Mouse (Mus musculus): ENCODE results near the gene U2af1l4. TPM values are rescaled to one million over a fixed set of nuclear protein-coding genes. Genes with fewer than 3 reads are reported as not detected.

Gene U2af1l4
- polyA plus RNA-seq, 1 experiment = 85.2 TPM

DNA sequence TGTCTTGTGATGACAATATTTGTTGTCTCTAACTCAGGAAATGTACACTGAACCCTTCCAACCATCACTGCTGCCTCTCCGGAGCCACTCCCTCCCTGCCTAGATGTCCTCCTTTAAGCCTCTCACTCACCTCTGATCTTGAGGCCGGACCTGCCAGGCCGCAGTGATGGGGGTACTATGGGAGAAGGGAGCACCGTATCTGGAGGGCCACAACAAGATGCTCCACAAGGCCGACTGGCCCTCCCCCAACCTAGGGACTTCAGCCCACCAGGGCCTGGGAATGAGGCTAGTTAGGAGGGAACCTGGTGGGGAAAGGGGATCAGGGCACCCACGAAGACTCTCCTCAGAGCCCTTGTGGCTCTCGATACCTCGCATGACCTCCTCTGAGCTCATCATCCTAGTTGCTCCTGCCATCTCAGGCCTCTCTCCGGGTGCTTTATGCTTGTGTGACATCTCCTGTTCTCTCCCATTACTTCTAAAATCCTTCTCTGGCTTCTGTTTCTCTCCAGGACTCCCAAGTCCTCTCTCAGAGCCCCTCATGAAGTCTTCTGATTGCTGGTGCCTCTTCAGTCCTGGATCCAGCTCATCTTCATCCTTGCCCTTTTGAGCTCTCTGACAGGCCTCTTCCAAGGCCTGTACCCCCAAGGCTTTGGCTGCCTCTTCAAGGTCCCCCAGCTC is 28.0 kb downstream of the U2af1l4 start:
- TF ChIP-seq GATA1 (IDR thresholded peaks at IDR 0.05; ENCODE audit: low read length) = no peak

DNA sequence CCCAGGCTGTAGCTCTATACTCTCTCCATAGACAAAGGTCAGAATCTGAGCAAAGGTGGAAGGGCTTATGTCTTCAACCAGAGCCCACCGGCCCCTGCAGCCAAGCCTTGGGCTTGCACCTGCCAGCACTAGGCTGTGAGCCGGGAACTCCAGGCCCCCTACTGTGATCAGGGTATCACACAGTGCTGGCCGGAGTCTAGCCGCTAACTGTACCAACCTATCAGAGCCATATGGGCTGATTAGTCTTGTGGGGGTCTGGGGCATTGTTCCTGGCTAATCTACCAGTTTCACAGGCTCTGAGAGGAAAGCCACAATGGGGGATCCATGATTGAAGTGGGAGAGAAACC is 28.5 kb downstream of the U2af1l4 start:
- TF ChIP-seq GATA1 (IDR thresholded peaks at IDR 0.05; ENCODE audit: low read length) = no peak

DNA sequence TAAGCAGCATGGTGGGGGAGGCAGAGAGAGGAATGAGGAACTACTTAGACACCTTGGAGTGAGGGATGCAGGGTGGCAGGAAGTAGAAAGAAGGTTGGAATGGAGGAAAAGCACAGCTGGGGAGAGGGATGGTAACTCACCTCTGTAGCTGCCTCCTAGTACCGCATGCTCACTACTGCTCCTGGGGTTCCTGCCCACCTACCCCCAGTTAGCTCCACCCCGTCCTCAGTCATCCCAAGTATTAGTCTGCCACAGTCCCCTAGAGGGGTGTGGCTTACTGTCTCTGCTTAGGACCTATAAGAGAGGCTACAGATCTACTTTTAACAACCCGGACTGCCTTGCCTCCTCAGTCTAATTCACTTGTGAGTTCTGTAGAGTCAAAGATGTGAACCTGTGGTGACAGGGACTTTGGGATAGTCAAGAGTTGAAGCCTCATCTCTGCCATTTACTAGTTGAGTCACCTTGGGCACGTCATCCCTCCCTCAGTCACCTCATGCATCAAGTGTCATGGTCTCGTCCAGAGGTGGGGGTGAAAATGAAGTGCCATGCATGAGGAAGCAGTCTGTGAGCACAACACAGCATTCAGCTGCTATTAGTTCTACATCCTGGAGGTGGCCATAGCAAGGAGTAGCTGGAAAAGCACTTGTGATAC is 29.8 kb downstream of the U2af1l4 start:
- no peak for TF ChIP-seq GATA1 (IDR thresholded peaks at IDR 0.05; ENCODE audit: low read length)

DNA sequence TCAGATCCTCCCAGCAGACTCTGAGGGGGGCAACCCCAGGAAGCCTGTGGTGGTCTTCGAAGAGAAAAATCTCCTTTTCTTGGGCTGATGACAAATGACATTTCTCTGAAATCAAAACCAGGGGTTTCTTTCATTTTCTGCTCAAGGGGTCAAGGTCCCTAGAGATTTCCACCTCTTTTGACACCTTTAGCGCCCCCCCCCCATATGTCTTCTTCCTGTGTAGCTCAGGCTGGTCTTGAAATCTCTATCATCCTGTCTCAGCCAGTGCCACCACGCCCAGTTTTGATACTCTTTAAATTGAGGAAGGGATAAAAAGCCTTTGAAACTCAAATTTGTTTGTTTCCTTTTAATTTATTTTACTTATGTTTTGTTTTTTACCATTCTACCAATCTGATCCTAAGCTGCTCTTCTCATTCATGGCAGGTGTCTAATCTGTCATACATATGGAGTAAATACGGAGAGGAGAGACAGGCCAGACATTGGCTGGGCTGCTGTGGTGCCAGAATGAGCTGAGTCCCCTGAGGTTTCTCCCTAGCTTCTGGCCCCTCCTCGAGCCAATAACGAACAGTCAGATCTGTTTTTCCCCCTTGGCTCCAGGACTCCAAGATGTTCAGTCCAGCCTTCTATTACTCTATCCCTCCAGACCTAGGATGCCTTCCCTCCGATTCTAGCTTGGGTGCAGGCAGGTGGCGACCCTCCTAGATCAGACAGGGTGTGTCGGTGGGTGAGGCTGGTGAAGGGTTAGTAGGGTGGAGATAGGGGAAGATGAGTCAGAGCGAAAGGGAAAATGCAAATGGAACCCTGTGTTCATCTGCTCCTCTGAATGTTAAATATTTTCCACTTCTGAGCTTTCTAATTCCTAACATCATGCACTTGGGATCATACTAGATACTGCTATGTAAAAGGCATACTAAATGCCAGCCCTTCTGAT is 30.7 kb downstream of the U2af1l4 start:
- TF ChIP-seq GATA1 (IDR thresholded peaks at IDR 0.05; ENCODE audit: low read length) = no peak

DNA sequence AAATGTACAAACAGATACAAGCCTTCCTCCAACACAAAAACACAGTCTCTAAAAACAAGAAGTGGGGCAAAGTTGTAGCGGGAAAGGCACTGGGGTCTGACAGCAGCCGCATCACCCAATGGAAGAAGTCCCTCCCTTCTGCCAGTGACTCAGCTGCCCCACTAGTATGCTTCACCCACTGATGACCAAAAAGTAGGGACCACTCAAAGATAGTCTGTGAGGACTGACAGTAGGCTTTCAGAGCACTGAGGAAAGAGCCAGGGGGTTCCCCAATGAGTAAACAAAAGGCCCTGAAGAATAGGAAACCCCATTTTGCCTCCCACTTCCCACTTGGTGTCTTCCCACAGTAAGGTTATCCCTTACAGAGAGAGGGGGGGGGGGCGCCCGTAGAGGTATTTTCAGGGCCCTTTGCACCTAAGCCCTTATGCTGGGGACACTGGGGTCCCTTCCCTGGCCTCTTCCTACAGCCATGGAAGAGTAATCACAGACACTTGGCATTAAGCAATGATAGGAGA is 31.5 kb downstream of the U2af1l4 start:
- TF ChIP-seq GATA1 (IDR thresholded peaks at IDR 0.05; ENCODE audit: low read length) = no peak

DNA sequence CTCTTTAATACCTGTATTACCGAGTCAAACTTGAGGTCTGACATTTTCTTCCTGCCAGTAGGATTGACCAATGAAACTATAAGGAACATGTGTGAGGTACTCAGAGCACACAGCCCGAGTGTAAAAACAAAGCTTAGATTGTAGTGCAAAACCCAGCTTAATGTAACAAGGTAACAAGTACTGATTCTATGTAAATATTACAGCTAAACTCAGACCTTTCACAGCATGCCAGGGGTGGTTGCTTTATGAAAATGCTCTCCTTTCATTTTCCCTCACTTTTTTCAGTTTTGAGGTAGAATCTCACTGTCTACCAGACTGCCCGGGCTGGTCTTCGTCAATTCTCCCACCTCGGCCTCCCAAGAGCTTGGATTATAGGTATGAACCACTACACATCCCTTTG is 33.0 kb downstream of the U2af1l4 start:
- no peak for TF ChIP-seq GATA1 (IDR thresholded peaks at IDR 0.05; ENCODE audit: low read length)

DNA sequence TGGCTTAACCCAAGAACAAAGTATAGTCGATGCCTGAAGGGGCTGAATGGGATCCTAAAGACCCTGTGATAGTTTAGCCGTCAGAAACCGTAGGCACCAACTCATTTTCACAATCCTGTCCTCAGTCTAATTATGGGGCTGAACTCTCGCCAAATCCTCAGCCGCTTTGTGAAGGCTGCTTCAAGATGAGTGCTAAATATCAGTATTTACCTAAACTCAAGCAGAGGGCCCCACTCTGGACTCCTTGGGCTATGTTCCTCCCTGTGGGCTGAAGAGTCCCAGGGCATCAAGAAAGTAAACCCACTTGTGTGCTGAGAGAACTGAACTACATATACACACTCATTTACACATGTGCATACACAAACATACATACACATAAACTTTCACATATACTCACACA is 33.7 kb downstream of the U2af1l4 start:
- TF ChIP-seq GATA1 (IDR thresholded peaks at IDR 0.05; ENCODE audit: low read length) = no peak

DNA sequence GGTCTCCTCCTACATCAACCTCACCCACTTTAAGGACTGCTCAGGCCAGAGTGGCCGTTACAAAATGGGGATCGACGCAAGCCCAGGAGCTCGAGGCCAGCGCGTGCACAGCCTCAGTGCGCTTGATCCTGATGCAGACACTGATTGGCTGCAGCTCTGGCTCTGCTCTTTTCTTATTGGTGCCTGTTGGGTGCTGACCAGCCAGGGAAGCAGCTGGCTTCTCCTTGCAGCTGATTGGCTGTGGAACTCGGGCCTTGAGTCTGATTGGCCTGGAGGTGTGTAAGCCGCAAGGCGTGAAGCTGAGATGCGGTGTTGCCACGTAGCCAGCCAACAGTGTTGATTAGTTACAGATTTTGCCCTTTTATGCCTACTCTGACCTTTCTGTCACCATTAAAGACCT is 35.7 kb downstream of the U2af1l4 start, which contains the start of gene Zbtb32:
Gene Zbtb32 (minus strand): TSS at position 124 of the 400 bp plus-strand sequence.
- no peak for TF ChIP-seq GATA1 (IDR thresholded peaks at IDR 0.05; ENCODE audit: low read length)

DNA sequence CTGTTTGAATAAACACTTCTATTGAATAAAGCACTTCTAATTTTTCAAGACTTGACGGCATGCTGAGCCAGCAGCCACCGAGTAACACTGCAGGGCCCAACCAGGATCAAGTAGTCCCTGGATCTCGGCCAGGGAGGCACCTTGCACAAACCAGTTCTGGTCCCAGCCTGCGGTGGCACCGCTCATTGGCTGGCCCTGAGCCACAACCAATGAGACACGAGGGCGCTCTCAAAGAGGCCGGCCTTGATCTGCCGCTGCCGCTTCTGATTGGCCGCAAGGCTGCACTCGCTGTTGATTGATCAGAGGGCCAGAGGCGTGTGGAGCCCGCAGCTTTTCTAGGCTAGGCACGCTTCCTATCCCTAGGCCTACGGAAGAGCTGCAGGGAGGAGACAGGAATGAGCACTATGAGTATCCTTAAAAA is 36.8 kb downstream of the U2af1l4 start:
- TF ChIP-seq GATA1 (IDR thresholded peaks at IDR 0.05; ENCODE audit: low read length) = no peak

DNA sequence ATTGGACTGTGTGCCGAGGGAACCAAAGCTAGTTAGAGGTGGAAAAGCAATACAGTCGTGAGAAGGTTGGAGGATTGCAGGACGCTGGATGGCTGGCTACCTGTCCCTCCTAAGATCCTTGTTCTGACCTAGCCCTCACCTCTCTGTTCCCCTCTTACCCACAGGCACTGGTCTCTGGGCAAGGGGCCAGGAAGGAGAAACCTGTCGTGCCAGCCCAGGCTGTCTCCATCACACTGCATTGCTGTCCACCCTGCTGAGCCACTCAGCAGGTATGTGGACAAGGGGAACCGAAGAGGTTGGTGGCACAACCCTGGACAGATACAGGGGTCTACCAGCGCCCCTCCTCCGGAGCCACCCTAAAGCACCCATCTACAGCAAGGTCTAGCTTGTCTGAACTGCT is 37.5 kb downstream of the U2af1l4 start:
- TF ChIP-seq GATA1 (IDR thresholded peaks at IDR 0.05; ENCODE audit: low read length) = no peak

DNA sequence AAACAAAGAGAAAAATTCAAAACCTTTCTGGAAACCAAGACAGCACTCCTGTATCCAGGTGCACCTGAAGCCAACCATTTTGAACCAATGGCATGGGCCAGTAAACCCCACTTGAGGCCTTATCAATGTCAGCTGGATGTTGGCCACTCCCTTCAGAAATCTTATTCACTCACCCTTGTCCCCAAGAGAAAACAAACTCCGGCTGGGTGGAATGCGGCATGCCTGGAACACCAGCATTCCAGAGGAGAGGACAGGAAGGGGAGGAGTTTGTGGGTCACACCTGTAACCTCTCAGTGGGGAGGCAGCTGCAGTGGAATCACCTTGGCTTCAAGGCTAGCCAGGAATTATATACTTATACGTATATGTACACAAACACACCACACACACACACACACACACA is 39.5 kb downstream of the U2af1l4 start:
- no peak for TF ChIP-seq GATA1 (IDR thresholded peaks at IDR 0.05; ENCODE audit: low read length)

DNA sequence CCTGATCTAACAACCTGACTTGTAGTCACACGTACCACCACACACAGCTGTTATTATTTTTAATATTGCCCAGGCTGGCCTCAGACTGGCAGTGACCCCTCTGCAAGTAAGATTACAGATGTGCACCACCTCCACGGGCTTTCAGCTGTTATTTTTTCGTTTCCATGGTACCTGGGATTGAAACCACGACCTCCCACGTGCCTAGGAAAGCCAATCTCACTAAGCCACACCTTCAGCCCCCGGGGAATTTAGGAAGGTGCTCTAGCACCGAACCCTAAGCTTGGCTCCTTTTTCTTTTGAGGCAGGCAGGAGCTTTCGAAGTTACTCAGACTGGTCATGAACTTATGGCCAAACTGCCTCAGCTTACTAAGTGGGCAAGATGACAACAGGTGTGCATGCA is 41.3 kb downstream of the U2af1l4 start:
- TF ChIP-seq GATA1 (IDR thresholded peaks at IDR 0.05; ENCODE audit: low read length) = no peak

DNA sequence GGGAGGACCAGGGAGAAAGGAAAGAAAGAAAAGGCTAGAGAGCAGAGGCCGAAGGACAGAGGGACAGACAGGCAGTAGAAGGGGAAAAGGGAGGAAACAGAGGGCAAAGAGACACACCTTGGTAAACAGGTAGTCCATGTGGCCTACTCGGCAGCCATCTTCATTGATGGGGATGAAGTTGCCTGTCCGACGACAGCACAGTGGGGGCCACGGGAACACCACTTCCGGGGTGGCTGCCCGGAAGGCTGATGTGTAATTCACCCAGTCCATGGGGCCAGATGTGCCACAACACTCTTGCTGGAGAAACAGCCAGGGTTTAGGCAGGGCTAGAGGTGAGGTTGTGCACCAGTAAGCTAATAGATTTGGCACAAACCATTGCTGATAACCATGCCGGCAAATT is 41.8 kb downstream of the U2af1l4 start:
- no peak for TF ChIP-seq GATA1 (IDR thresholded peaks at IDR 0.05; ENCODE audit: low read length)

DNA sequence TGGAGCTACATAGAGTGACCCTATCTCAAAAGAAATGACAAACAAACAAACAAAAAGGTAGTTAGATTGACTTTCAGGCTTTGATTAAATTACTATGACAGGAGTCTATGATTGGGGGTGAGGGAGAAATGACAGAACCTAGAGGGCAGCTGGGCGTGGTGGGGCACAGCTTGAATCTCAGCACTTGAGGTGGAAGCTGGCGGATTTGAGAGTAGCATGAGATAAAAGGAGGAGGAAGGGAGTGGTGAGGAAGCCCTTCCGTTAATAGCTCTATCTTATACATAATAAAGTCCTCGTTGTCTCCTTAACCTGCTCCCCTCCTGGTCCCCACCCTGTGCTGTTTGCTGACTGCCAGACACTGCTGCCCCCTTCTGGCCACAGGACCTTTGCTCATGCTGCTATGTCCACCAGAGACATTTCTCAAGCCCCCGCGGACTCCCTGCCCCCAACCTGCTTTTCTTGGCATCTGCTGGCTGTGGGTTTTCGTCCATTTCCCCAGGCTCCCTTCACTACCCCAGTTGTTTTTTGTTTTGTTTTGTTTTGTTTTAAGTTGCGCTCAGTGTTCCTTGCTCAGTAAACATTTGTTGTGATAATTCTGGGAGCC is 44.7 kb downstream of the U2af1l4 start:
- no peak for TF ChIP-seq GATA1 (IDR thresholded peaks at IDR 0.05; ENCODE audit: low read length)

DNA sequence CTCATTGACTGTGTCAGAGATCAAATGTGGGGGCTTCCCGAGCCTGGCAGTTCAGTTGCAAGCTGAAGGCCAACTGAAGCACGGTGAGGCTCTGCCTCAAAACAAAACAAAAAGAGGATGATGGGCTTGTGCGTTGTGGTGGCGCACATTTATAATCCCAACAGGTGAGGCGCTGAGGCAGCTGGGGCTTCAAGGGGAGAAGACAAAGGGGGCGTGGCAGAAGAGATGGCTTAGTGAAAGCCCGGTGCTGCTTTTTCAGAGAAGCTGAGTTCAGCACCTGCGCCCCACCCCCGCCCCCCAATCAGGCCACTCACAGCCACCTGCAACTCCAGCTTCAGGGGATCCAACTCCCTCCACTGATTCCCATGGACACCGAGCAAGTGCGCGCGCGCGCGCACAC is 45.4 kb downstream of the U2af1l4 start:
- TF ChIP-seq GATA1 (IDR thresholded peaks at IDR 0.05; ENCODE audit: low read length) = no peak

DNA sequence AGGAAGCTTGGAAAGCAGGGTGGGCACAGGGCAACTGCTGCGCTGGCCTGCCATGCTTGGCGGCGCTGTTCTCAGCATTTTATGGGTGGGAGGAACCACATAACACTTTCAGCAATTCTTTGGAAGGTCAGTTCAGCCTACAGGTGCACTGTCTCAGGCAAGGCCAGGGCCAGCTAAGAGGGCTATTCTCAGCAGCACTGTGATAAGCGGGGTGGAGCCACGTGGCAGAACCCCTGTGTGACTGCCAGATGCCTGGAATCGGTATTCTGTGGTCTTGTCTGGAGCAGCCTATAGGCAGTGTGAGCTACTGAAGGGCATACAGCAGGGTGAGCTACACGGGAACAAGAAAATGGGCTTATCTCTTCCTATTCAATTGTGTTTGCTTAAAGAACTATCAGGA is 46.9 kb downstream of the U2af1l4 start:
- TF ChIP-seq GATA1 (IDR thresholded peaks at IDR 0.05; ENCODE audit: low read length) = no peak

All from G1E-ER4 (cell line).